Mouse (Mus musculus): Measurements from ENCODE around the gene Klk1b1. TPM values are rescaled to one million over a fixed set of nuclear protein-coding genes. Genes with fewer than 3 reads are reported as not detected.
A peak's percentile ranks its signal among the peaks of the same experiment; 100 is the strongest.
"Not testable (repeated sequence)": the region's sequence is repeated elsewhere in the genome, so short reads cannot be mapped to it uniquely, and the experiment has no call there.

Klk1b1 gene
- polyA plus RNA-seq, 1 experiment from 2014 or later, result 2.6 TPM

GRCm38 (mm10) chr7:43950364-43950763 lies 16.2 kb upstream of the Klk1b1 start, which contains the start of gene Klk1b8:
TSS of gene Klk1b8 (plus strand) at chr7:43950664.
- 73% methylated on average over 2 of the region's 2 CpGs for WGBS (ENCODE audit: missing documents)

GRCm38 (mm10) chr7:43952703-43953102 lies 13.8 kb upstream of the Klk1b1 start:
- Histone ChIP-seq H3K27ac (no peak overlapping the region), H3K79me2 (ENCODE audit: inconsistent target) (no peaks in the 10 kb centered on the region), H3K4me3 (ENCODE audit: inconsistent target) (no peak overlapping the region), H3K36me3 (ENCODE audit: inconsistent target) (no peaks in the 10 kb centered on the region)
- WGBS (ENCODE audit: missing documents), result 75% methylated on average over 4 of the region's 4 CpGs

More at GRCm38 (mm10) chr7:43950364-43950763, 16.2 kb upstream of the Klk1b1 start, which contains the start of gene Klk1b8:
- Histone ChIP-seq H3K4me3 (ENCODE audit: inconsistent target) (no peak within 1 kb of the TSS), H3K79me2 (ENCODE audit: inconsistent target) (no peaks in the 10 kb centered on the region), H3K36me3 (ENCODE audit: inconsistent target) (no peaks in the 10 kb centered on the region), H3K27ac (no peak within 1 kb of the TSS)

GRCm38 (mm10) chr7:43967058-43967457 lies 507 bp downstream of the Klk1b1 start:
- Histone ChIP-seq H3K36me3 (ENCODE audit: inconsistent target) (no peaks in the 10 kb centered on the region), H3K4me3 (ENCODE audit: inconsistent target) (no peak overlapping the region), H3K27ac (peak overlapping the region; percentile 8; the same call in 1 of the 2 replicates), H3K79me2 (ENCODE audit: inconsistent target) (no peaks in the 10 kb centered on the region)
- 57% methylated on average over 3 of the region's 3 CpGs for WGBS (ENCODE audit: missing documents)

- WGBS (ENCODE audit: missing documents), result 46% methylated on average over 2 of the region's 2 CpGs
- Histone ChIP-seq H3K27ac (peak overlapping the region; percentile 8; the same call in 1 of the 2 replicates), H3K36me3 (ENCODE audit: inconsistent target) (no peaks in the 10 kb centered on the region), H3K79me2 (ENCODE audit: inconsistent target) (no peaks in the 10 kb centered on the region), H3K4me3 (ENCODE audit: inconsistent target) (no peak overlapping the region)
Observed at GRCm38 (mm10) chr7:43967612-43968011, 1.1 kb downstream of the Klk1b1 start.

GRCm38 (mm10) chr7:43975761-43976160 lies 9.2 kb downstream of the Klk1b1 start, which contains the start of gene Klk1b9:
TSS of gene Klk1b9 (plus strand) at chr7:43976061.
- 100% methylated on average over 1 of the region's 1 CpGs for WGBS (ENCODE audit: missing documents)
- not testable (repeated sequence) for H3K4me3 ChIP-seq (ENCODE audit: inconsistent target); H3K27ac ChIP-seq; H3K79me2 ChIP-seq (ENCODE audit: inconsistent target); H3K36me3 ChIP-seq (ENCODE audit: inconsistent target)

- Histone ChIP-seq H3K79me2 (ENCODE audit: inconsistent target) (no peaks in the 10 kb centered on the region), H3K4me3 (ENCODE audit: inconsistent target) (no peak overlapping the region), H3K36me3 (ENCODE audit: inconsistent target) (no peaks in the 10 kb centered on the region), H3K27ac (peak overlapping the region; percentile 42)
Observed at GRCm38 (mm10) chr7:43985657-43986056, 19.1 kb downstream of the Klk1b1 start.

- H3K4me3 ChIP-seq (ENCODE audit: inconsistent target); H3K79me2 ChIP-seq (ENCODE audit: inconsistent target); H3K36me3 ChIP-seq (ENCODE audit: inconsistent target): not testable (repeated sequence)
- no CpG with 5 or more reads among the region's 1 CpGs for WGBS (ENCODE audit: missing documents)
- peak overlapping the region; percentile 85 for H3K27ac ChIP-seq
Observed at GRCm38 (mm10) chr7:43994821-43995220, 28.3 kb downstream of the Klk1b1 start.

GRCm38 (mm10) chr7:43995577-43995976 lies 29.0 kb downstream of the Klk1b1 start, which contains the start of gene Klk1b11:
TSS of gene Klk1b11 (plus strand) at chr7:43995877.
- WGBS (ENCODE audit: missing documents), result 83% methylated on average over 4 of the region's 4 CpGs
- not testable (repeated sequence) for H3K36me3 ChIP-seq (ENCODE audit: inconsistent target); H3K4me3 ChIP-seq (ENCODE audit: inconsistent target); H3K79me2 ChIP-seq (ENCODE audit: inconsistent target)
- peak within 1 kb of the TSS; percentile 85 for H3K27ac ChIP-seq

GRCm38 (mm10) chr7:44004847-44005246 lies 38.3 kb downstream of the Klk1b1 start:
- Histone ChIP-seq H3K27ac (peak overlapping the region; percentile 83), H3K36me3 (ENCODE audit: inconsistent target) (no peaks in the 10 kb centered on the region), H3K79me2 (ENCODE audit: inconsistent target) (no peaks in the 10 kb centered on the region), H3K4me3 (ENCODE audit: inconsistent target) (no peak overlapping the region)

- not testable (repeated sequence) for H3K36me3 ChIP-seq (ENCODE audit: inconsistent target); H3K79me2 ChIP-seq (ENCODE audit: inconsistent target); H3K27ac ChIP-seq; H3K4me3 ChIP-seq (ENCODE audit: inconsistent target)
Observed at GRCm38 (mm10) chr7:44011868-44012267, 45.3 kb downstream of the Klk1b1 start, which contains the start of gene Klk1b26. TSS of gene Klk1b26 (plus strand) at chr7:44012168.

- not testable (repeated sequence) for H3K27ac ChIP-seq; H3K36me3 ChIP-seq (ENCODE audit: inconsistent target); H3K4me3 ChIP-seq (ENCODE audit: inconsistent target); H3K79me2 ChIP-seq (ENCODE audit: inconsistent target)
- 83% methylated on average over 6 of the region's 6 CpGs for WGBS (ENCODE audit: missing documents)
Observed at GRCm38 (mm10) chr7:44014666-44015065, 48.1 kb downstream of the Klk1b1 start.

- Histone ChIP-seq H3K4me3 (ENCODE audit: inconsistent target) (no peak overlapping the region), H3K27ac (no peak overlapping the region), H3K79me2 (ENCODE audit: inconsistent target) (no peaks in the 10 kb centered on the region), H3K36me3 (ENCODE audit: inconsistent target) (no peaks in the 10 kb centered on the region)
- WGBS (ENCODE audit: missing documents), result 86% methylated on average over 5 of the region's 5 CpGs
Observed at GRCm38 (mm10) chr7:44015071-44015470, 48.5 kb downstream of the Klk1b1 start.

Other genes with a start within 250 kb of the Klk1b1 start
- gene Klk12, start 197.9 kb upstream of the Klk1b1 start, polyA plus RNA-seq (2018), result not detected in 3 replicates
- gene Klk11, start 192.1 kb upstream of the Klk1b1 start, polyA plus RNA-seq (2018), result not detected in 3 replicates
- not detected in 3 replicates for gene Klk10, start 185.7 kb upstream of the Klk1b1 start, polyA plus RNA-seq (2018)
- gene Klk9, start 174.9 kb upstream of the Klk1b1 start, polyA plus RNA-seq (2018), result not detected in 3 replicates
- not detected in 3 replicates for gene Klk8, start 169.2 kb upstream of the Klk1b1 start, polyA plus RNA-seq (2018)
- gene Klk7, start 155.5 kb upstream of the Klk1b1 start, polyA plus RNA-seq (2018), result not detected in 3 replicates
- gene Klk6, start 142.3 kb upstream of the Klk1b1 start, polyA plus RNA-seq (2018), result not detected in 3 replicates
- gene Klk5, start 124.8 kb upstream of the Klk1b1 start, polyA plus RNA-seq (2018), result not detected in 3 replicates
- not detected in 3 replicates for gene Klk4, start 85.6 kb upstream of the Klk1b1 start, polyA plus RNA-seq (2018)
- not detected in 3 replicates for gene Klk15, start 33.0 kb upstream of the Klk1b1 start, polyA plus RNA-seq (2018)
- gene Klk1b8, start 16.1 kb upstream of the Klk1b1 start, polyA plus RNA-seq (2018), result not detected in 3 replicates
- gene Klk1b9, start 9.3 kb downstream of the Klk1b1 start, polyA plus RNA-seq (2018), result 0.40 TPM in 1 of 3 replicates, not detected in the others
- gene Klk1b11, start 29.1 kb downstream of the Klk1b1 start, polyA plus RNA-seq (2018), result 8.0 to 74.1 TPM (median 17.4 TPM) in 3 replicates
- gene Klk1b26, start 45.4 kb downstream of the Klk1b1 start, polyA plus RNA-seq (2018), result not detected in 3 replicates
- 0.66 to 0.87 TPM in 2 of 3 replicates, not detected in the other for gene Klk1b27, start 85.5 kb downstream of the Klk1b1 start, polyA plus RNA-seq (2018)
- gene Klk1b21, start 135.6 kb downstream of the Klk1b1 start, polyA plus RNA-seq (2018), result not detected in 3 replicates
- not detected in 3 replicates for gene Klk1b22, start 145.9 kb downstream of the Klk1b1 start, polyA plus RNA-seq (2018)
- gene Klk1b16, start 170.0 kb downstream of the Klk1b1 start, polyA plus RNA-seq (2018), result not detected in 3 replicates
- gene Klk1b24, start 221.5 kb downstream of the Klk1b1 start, polyA plus RNA-seq (2018), result not detected in 3 replicates
- not detected in 3 replicates for gene Klk1b3, start 231.4 kb downstream of the Klk1b1 start, polyA plus RNA-seq (2018)
- gene Klk1b4, start 240.7 kb downstream of the Klk1b1 start, polyA plus RNA-seq (2018), result not detected in 3 replicates
- gene Klk1b5, start 249.2 kb downstream of the Klk1b1 start, polyA plus RNA-seq (2018), result not detected in 3 replicates

All from macrophage (primary cell).